Mouse (Mus musculus) neural tube, embryonic 10.5 days (tissue): ENCODE measurements around the gene Limch1.

Source experiments
- DNase-seq: peaks from one replicate; pipeline ENCODE4 v3.0.0-alpha.2; 2017; ENCODE audit warnings: low spot score; ENCODE audit errors: extremely low spot score

Gene Limch1

GRCm38 (mm10) chr5:66967147-66967546 lies 221.5 kb downstream of the Limch1 start:
- no peak for DNase-seq

- no peak for DNase-seq
Observed at GRCm38 (mm10) chr5:66967646-66968045, 222.0 kb downstream of the Limch1 start.

- DNase-seq, result peak; percentile 60
Observed at GRCm38 (mm10) chr5:66968059-66968833, 222.6 kb downstream of the Limch1 start.

- peak; percentile 43 for DNase-seq
Observed at GRCm38 (mm10) chr5:66968925-66969711, 223.5 kb downstream of the Limch1 start.

- no peak for DNase-seq
Observed at GRCm38 (mm10) chr5:66975621-66976020, 230.0 kb downstream of the Limch1 start.

- no peak for DNase-seq
Observed at GRCm38 (mm10) chr5:66979332-66980218, 233.9 kb downstream of the Limch1 start.

- no peak for DNase-seq
Observed at GRCm38 (mm10) chr5:66980862-66981261, 235.2 kb downstream of the Limch1 start.

- DNase-seq, result no peak
Observed at GRCm38 (mm10) chr5:66983104-66983503, 237.5 kb downstream of the Limch1 start.

- no peak for DNase-seq
Observed at GRCm38 (mm10) chr5:66988926-66989325, 243.3 kb downstream of the Limch1 start.

GRCm38 (mm10) chr5:66989531-66989930 lies 243.9 kb downstream of the Limch1 start:
- no peak for DNase-seq

GRCm38 (mm10) chr5:66992401-66992800 lies 246.8 kb downstream of the Limch1 start:
- DNase-seq, result no peak

GRCm38 (mm10) chr5:66993076-66993475 lies 247.4 kb downstream of the Limch1 start:
- no peak for DNase-seq

- DNase-seq, result peak; percentile 50
Observed at GRCm38 (mm10) chr5:66996124-66996523, 250.5 kb downstream of the Limch1 start.

GRCm38 (mm10) chr5:66996886-66997599 lies 251.4 kb downstream of the Limch1 start:
- DNase-seq, result peak; percentile 95

GRCm38 (mm10) chr5:66997600-66997930 lies 251.9 kb downstream of the Limch1 start:
- no peak for DNase-seq

- no peak for DNase-seq
Observed at GRCm38 (mm10) chr5:66998341-66998740, 252.7 kb downstream of the Limch1 start.

- no peak for DNase-seq
Observed at GRCm38 (mm10) chr5:67002346-67002745, 256.7 kb downstream of the Limch1 start.

- DNase-seq, result no peak
Observed at GRCm38 (mm10) chr5:67004619-67005018, 259.0 kb downstream of the Limch1 start.

GRCm38 (mm10) chr5:67011043-67011870 lies 265.6 kb downstream of the Limch1 start:
- DNase-seq, result no peak

- no peak for DNase-seq
Observed at GRCm38 (mm10) chr5:67011985-67012384, 266.4 kb downstream of the Limch1 start.
